16 mouse cellular contexts compared by ENCODE assay signal in genomic region chr8:120809050-120809449, GRCm38 (mm10).
A peak's percentile ranks its signal among the peaks of the same experiment; 100 is the strongest.
DNase-seq lines count a peak whose midpoint lies in the region.
"Had no signal": no experiment of that assay in that cellular context is flagged by ENCODE, and none has a peak within 500 bp of the region (broad histone marks: within the 10 kb centered on the region; RNA-seq: fewer than 3 reads in every experiment).

No protein-coding gene starts in this region.

- DNase-seq in adrenal gland, postnatal 36 days, result peak; percentile 13 to 48
- no peak for DNase-seq in adrenal gland, adult 8-10 months
- peak; percentile 16 to 58 for DNase-seq in kidney, postnatal 25 days
- DNase-seq in kidney, adult 18-20 months, result no peak
- peak; percentile 69 for DNase-seq in lung, postnatal 10 days
- DNase-seq in lung, postnatal 36 days, result no peak
- DNase-seq in neural tube, embryonic 10.5 days (ENCODE audit: extremely low spot score, low spot score), result no peak
- DNase-seq: cerebellum, adult 8-10 months; cerebellum, postnatal 25 days; gastrocnemius, postnatal 10 days; liver; lung, embryonic 14.5 days; midbrain, embryonic 14.5 days; retina, postnatal 1 day; right cerebral cortex, postnatal 14 days; thymus, postnatal 4 days had no signal

Comparison
In these comparisons a context has a peak if more than half of its experiments do, and no peak if none do; other contexts are left out.
1. DNase-seq: peak in adrenal gland, postnatal 36 days (2 of 2), kidney, postnatal 25 days (2 of 2) and lung, postnatal 10 days (single experiment); none in adrenal gland, adult 8-10 months (single experiment), kidney, adult 18-20 months (single experiment), lung, postnatal 36 days (single experiment) and neural tube, embryonic 10.5 days (single experiment).